Mouse (Mus musculus) heart, embryonic 15.5 days (tissue): Measurements from ENCODE around the gene Rbm28. TPM values are rescaled to one million over a fixed set of nuclear protein-coding genes. Genes with fewer than 3 reads are reported as not detected.

Experiments used
- ATAC-seq: fragments of 200-750 bp; cut with Nextera tagmentation; replicated peaks from 2 replicates; pipeline ENCODE4 v1.8.0; 2017; ENCODE audit warnings: low read depth, moderate TSS enrichment; ENCODE audit not compliant: insufficient number of reproducible peaks, insufficient read depth, low FRiP score
- H3K27ac ChIP-seq: fragments of 300-500 bp; sonication (generic); 2 replicates; pipeline ENCODE4 v1.5.1; 2015; ENCODE audit warnings: mild to moderate bottlenecking, inconsistent platforms
- H3K27me3 ChIP-seq: fragments of 300-500 bp; sonication (generic); 2 replicates; pipeline ENCODE4 v1.6.1; 2015; ENCODE audit warnings: inconsistent platforms
- H3K36me3 ChIP-seq: fragments of 300-500 bp; sonication (generic); 2 replicates; pipeline ENCODE4 v1.6.1; 2015; ENCODE audit warnings: mild to moderate bottlenecking, inconsistent platforms
- H3K4me1 ChIP-seq: fragments of 300-500 bp; sonication (generic); replicated peaks from 2 replicates; pipeline ENCODE4 v1.6.1; 2015; ENCODE audit warnings: inconsistent platforms
- H3K4me2 ChIP-seq: fragments of 300-500 bp; sonication (generic); 2 replicates; pipeline ENCODE4 v1.6.1; 2015; ENCODE audit warnings: inconsistent platforms, mild to moderate bottlenecking, moderate library complexity
- H3K4me3 ChIP-seq: fragments of 300-500 bp; sonication (generic); 2 replicates; pipeline ENCODE4 v1.5.1; 2015; ENCODE audit warnings: mild to moderate bottlenecking, inconsistent platforms
- H3K9ac ChIP-seq: fragments of 300-500 bp; sonication (generic); 2 replicates; pipeline ENCODE4 v1.6.1; 2015; ENCODE audit warnings: mild to moderate bottlenecking, inconsistent platforms
- H3K9me3 ChIP-seq: fragments of 300-500 bp; sonication (generic); replicated peaks from 2 replicates; pipeline ENCODE4 v1.6.1; 2016; ENCODE audit warnings: inconsistent platforms
- WGBS: fragments of 180-500 bp; shearing (Covaris S2); methylation state at CpG from one replicate; pipeline ENCODE4 v1.1.7; 2015; ENCODE audit warnings: mixed read lengths; 5-methylcytosine and 5-hydroxymethylcytosine counted together
- polyA plus RNA-seq: library from polyadenylated mRNA; unstranded; fragments of >200 nt; fragmentation: Nextera tagmentation; extraction: Ambion mirVana; gene quantifications from 2 replicates; pipeline ENCODE4 v1.2.1, GENCODE M21; 2015

The Rbm28 gene
- polyA plus RNA-seq, 1 experiment from 2014 or later, result 22.8 TPM

GRCm38 (mm10) chr6:29203861-29204585 is 39.2 kb upstream of the Rbm28 start:
- peaks cover 20% of the 10 kb centered on the region; the same call in 1 of the 2 replicates for H3K36me3 ChIP-seq
- H3K27ac ChIP-seq, result no peak overlapping the region
- H3K9ac ChIP-seq, result no peak overlapping the region
- peaks cover 5% of the 10 kb centered on the region for H3K4me1 ChIP-seq
- no peak overlapping the region for H3K4me3 ChIP-seq
- no peak overlapping the region for H3K4me2 ChIP-seq
- no peak for ATAC-seq
- H3K27me3 ChIP-seq, result no peaks in the 10 kb centered on the region; the same call in 1 of the 2 replicates
- H3K9me3 ChIP-seq, result no peaks in the 10 kb centered on the region
- 78% methylated on average over 6 of the region's 6 CpGs for WGBS

GRCm38 (mm10) chr6:29203096-29203495 is 38.3 kb upstream of the Rbm28 start:
- H3K4me3 ChIP-seq, result no peak overlapping the region
- WGBS, result 88% methylated on average over 13 of the region's 13 CpGs
- no peak overlapping the region for H3K27ac ChIP-seq
- no peak for ATAC-seq
- no peak overlapping the region for H3K4me2 ChIP-seq
- peaks cover 2% of the 10 kb centered on the region; the same call in 1 of the 2 replicates for H3K27me3 ChIP-seq
- H3K9me3 ChIP-seq, result no peaks in the 10 kb centered on the region
- H3K9ac ChIP-seq, result no peak overlapping the region
- H3K36me3 ChIP-seq, result peaks cover 20% of the 10 kb centered on the region; the same call in 1 of the 2 replicates
- H3K4me1 ChIP-seq, result peaks cover 12% of the 10 kb centered on the region

- 78% methylated on average over 8 of the region's 8 CpGs for WGBS
Measured at GRCm38 (mm10) chr6:29201988-29202387, 37.2 kb upstream of the Rbm28 start.

DNA sequence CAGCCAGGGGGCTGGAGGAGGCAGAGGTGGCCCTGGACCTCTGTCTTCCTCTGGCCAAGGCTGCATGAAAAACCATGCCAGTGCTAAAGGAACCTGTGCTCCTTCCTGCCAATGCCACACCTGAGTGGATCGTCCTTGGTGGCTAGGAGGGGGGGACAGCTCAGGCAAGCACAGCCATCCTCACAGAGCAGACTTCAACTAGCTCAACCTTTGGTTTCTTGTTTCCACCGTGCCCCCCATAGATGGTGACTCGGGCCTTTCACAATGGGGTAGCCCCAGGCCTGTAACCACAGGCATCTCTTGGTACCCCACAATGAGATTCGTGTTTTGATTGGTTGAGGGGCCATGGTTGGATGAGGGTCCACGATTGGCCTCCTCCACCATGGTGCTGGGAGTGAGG is 36.5 kb upstream of the Rbm28 start:
- no peak overlapping the region for H3K27ac ChIP-seq
- ATAC-seq, result no peak
- no peak overlapping the region for H3K4me2 ChIP-seq
- 92% methylated on average over 5 of the region's 5 CpGs for WGBS
- H3K9ac ChIP-seq, result no peak overlapping the region
- peaks cover 20% of the 10 kb centered on the region; the same call in 1 of the 2 replicates for H3K36me3 ChIP-seq
- no peak overlapping the region for H3K4me3 ChIP-seq
- no peaks in the 10 kb centered on the region for H3K9me3 ChIP-seq
- peaks cover 12% of the 10 kb centered on the region for H3K4me1 ChIP-seq
- H3K27me3 ChIP-seq, result peaks cover 11% of the 10 kb centered on the region

More at GRCm38 (mm10) chr6:29201988-29202387, 37.2 kb upstream of the Rbm28 start:
- peaks cover 20% of the 10 kb centered on the region; the same call in 1 of the 2 replicates for H3K36me3 ChIP-seq
- H3K9ac ChIP-seq, result no peak overlapping the region
- H3K4me2 ChIP-seq, result no peak overlapping the region
- H3K9me3 ChIP-seq, result no peaks in the 10 kb centered on the region
- H3K4me1 ChIP-seq, result peaks cover 12% of the 10 kb centered on the region
- no peak for ATAC-seq
- H3K27ac ChIP-seq, result no peak overlapping the region
- no peak overlapping the region for H3K4me3 ChIP-seq
- H3K27me3 ChIP-seq, result peaks cover 9% of the 10 kb centered on the region

- Histone ChIP-seq H3K27ac (no peak overlapping the region), H3K4me2 (no peak overlapping the region), H3K4me3 (no peak overlapping the region), H3K27me3 (peaks cover 12% of the 10 kb centered on the region), H3K4me1 (peaks cover 12% of the 10 kb centered on the region), H3K9ac (no peak overlapping the region), H3K9me3 (no peaks in the 10 kb centered on the region), H3K36me3 (peaks cover 16% of the 10 kb centered on the region; the same call in 1 of the 2 replicates)
- ATAC-seq, result no peak
- 64% methylated on average over 3 of the region's 3 CpGs for WGBS
Measured at GRCm38 (mm10) chr6:29200496-29200895, 35.7 kb upstream of the Rbm28 start.

GRCm38 (mm10) chr6:29199223-29199855 is 34.5 kb upstream of the Rbm28 start:
- Histone ChIP-seq H3K27me3 (peaks cover 12% of the 10 kb centered on the region), H3K4me3 (peak overlapping the region; percentile 40), H3K4me2 (peak overlapping the region; percentile 72), H3K27ac (no peak overlapping the region), H3K9me3 (no peaks in the 10 kb centered on the region), H3K4me1 (peaks cover 8% of the 10 kb centered on the region), H3K36me3 (peaks cover 13% of the 10 kb centered on the region; the same call in 1 of the 2 replicates), H3K9ac (no peak overlapping the region)
- ATAC-seq, result no peak
- 33% methylated on average over 8 of the region's 8 CpGs for WGBS

DNA sequence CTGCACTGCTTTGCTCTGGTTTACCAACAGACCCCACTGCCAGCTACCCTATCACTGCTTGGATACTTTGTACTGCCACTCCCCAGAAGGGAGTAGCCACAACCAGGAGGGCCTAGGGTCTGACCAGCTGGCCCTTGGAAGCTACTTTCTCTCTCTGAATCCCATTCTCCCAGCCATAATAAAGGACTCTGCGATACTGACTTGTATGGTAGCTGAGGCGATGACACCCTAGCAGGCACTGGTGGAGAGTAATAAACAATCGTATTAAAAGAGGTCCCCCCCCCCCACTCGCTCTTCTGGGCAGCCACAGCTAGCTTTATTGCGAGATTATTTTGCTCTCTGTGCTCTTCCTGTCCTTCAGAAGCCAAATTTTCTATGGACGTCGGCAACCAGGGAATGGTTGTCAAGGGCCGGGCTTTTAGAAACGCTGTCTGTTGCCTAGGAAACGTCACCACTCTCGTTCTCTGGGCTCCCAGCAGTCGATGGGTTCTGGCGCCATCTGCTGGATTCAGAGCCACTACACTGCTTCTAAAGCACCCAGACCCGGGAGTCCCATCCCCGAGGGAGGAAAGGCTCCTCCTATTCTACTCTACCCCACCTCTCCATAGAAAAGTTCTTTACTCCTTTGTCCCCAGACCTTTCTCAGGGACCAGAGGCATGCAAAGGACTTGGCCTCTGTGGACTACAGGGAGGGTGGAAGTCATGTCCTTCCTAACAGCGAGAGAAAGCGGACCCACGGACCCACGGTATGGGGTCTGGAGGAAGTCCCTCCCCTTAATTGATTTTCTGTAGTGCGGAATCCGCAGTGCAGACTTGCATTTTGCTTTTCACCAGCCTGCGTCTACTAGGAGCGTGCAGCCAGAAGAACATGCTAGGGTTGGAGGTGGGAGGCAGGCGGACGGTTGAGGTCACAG is 33.8 kb upstream of the Rbm28 start:
- 15% methylated on average over 25 of the region's 25 CpGs for WGBS
- peak; percentile 48 for ATAC-seq

DNA sequence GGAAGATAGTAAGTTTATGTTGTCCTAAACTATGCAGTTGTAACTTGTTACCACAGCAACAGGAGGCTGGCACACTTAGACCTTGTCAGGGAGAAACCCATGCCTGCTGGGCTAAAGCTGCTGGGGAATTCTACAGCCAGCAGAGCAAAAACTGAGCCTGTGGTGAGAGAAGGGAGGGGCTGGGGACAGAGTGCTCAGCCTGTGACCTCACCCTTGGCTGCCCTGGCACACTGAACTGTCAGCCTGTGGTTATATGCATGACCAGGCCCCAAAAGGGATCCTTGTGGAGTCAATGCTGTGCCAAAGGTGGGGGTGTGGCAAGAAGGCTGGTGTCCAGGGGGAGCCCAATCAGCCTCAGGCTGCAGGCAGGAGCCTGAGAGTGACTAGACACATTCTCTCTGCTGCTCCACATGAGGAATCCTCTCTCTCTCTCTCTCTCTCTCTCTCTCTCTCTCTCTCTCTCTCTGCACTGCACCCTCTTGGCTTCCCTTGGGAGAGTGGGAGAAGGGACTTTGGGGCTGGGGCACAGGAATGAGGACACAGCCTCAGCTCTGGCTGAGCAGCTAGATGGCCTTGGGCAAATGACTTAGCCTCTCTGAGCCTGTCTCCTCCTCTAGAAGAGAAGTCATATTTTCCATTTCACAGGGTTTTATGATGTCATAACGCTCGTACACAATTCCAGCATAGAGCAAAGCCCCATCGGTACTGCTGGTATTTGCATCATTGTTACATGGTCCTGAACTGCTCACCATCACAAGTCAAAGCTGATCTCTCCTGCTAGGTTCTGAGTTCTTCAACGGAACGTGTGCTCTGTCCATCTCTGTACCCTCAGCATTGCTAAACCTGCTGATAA is 31.3 kb upstream of the Rbm28 start:
- Histone ChIP-seq H3K9me3 (no peaks in the 10 kb centered on the region), H3K27ac (no peak overlapping the region), H3K36me3 (no peaks in the 10 kb centered on the region), H3K27me3 (peaks cover 18% of the 10 kb centered on the region), H3K4me1 (peaks cover 14% of the 10 kb centered on the region), H3K4me3 (no peak overlapping the region), H3K4me2 (no peak overlapping the region), H3K9ac (no peak overlapping the region)
- WGBS, result 76% methylated on average over 5 of the region's 5 CpGs
- ATAC-seq, result no peak

More for the DNA sequence above, 33.8 kb upstream of the Rbm28 start:
- H3K4me1 ChIP-seq, result peaks cover 14% of the 10 kb centered on the region
- H3K27me3 ChIP-seq, result peaks cover 12% of the 10 kb centered on the region
- H3K36me3 ChIP-seq, result peaks cover 6% of the 10 kb centered on the region; the same call in 1 of the 2 replicates
- peak overlapping the region; percentile 40 for H3K4me3 ChIP-seq
- peak overlapping the region; percentile 27; the same call in 1 of the 2 replicates for H3K9ac ChIP-seq
- no peak overlapping the region for H3K27ac ChIP-seq
- H3K4me2 ChIP-seq, result peak overlapping the region; percentile 72
- no peaks in the 10 kb centered on the region for H3K9me3 ChIP-seq

DNA sequence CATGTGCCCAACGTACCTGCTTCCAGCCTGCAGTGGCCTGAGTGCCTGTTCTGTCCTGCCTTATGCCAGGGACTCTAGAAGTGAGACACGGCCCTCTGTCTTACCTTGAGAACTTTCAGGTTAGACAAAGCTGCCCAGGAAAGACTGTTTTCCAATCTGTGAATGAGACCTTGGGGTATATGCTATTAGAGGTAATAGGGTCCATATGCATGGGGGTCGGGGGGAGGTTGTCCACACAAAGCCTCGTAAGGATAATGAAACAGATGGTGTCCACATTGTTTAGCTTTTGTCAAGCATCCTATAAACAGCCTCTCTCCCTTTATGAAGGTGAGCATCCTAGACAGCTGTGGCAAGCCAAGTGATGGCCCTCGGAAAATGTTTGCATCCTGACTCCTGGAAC is 30.3 kb upstream of the Rbm28 start:
- H3K9ac ChIP-seq, result no peak overlapping the region
- H3K27ac ChIP-seq, result no peak overlapping the region
- H3K36me3 ChIP-seq, result no peaks in the 10 kb centered on the region
- 84% methylated on average over 5 of the region's 5 CpGs for WGBS
- H3K4me2 ChIP-seq, result no peak overlapping the region
- H3K27me3 ChIP-seq, result peaks cover 18% of the 10 kb centered on the region
- peaks cover 14% of the 10 kb centered on the region for H3K4me1 ChIP-seq
- H3K4me3 ChIP-seq, result no peak overlapping the region
- ATAC-seq, result no peak
- no peaks in the 10 kb centered on the region for H3K9me3 ChIP-seq

- H3K4me2 ChIP-seq, result peak overlapping the region; percentile 28; the same call in 1 of the 2 replicates
- peak; percentile 80 for ATAC-seq
- H3K27ac ChIP-seq, result peak overlapping the region; percentile 37
- H3K36me3 ChIP-seq, result no peaks in the 10 kb centered on the region
- WGBS, result 37% methylated on average over 15 of the region's 15 CpGs
- H3K9me3 ChIP-seq, result no peaks in the 10 kb centered on the region
- peaks cover 18% of the 10 kb centered on the region for H3K27me3 ChIP-seq
- H3K9ac ChIP-seq, result peak overlapping the region; percentile 4; the same call in 1 of the 2 replicates
- H3K4me1 ChIP-seq, result peaks cover 14% of the 10 kb centered on the region
- no peak overlapping the region for H3K4me3 ChIP-seq
Measured at GRCm38 (mm10) chr6:29193961-29194750, 29.4 kb upstream of the Rbm28 start.
